Mouse (Mus musculus) limb, embryonic 14.5 days (tissue): ENCODE measurements around the gene H2al1d. TPM values are rescaled to one million over a fixed set of nuclear protein-coding genes. Genes with fewer than 3 reads are reported as not detected.
"Not testable (repeated sequence)": the region's sequence is repeated elsewhere in the genome, so short reads cannot be mapped to it uniquely, and the experiment has no call there.

ENCODE experiments used
- ATAC-seq: fragments of 200-750 bp; cut with Nextera tagmentation; 2 replicates; pipeline ENCODE4 v1.8.0; 2017; ENCODE audit warnings: low read depth, moderate number of reproducible peaks, moderate TSS enrichment; ENCODE audit not compliant: low FRiP score
- DNase-seq: peaks from one replicate; pipeline ENCODE4 v3.0.0-alpha.2; 2015; ENCODE audit warnings: low spot score
- H3K27ac ChIP-seq: fragments of 300-500 bp; sonication (generic); replicated peaks from 2 replicates; pipeline ENCODE4 v1.5.1; 2014; ENCODE audit warnings: low read depth, mild to moderate bottlenecking, low read length, moderate library complexity, mixed read lengths
- H3K27me3 ChIP-seq: fragments of 300-500 bp; sonication (generic); 2 replicates; pipeline ENCODE4 v1.6.1; 2014; ENCODE audit warnings: low read length, mixed read lengths; ENCODE audit not compliant: control insufficient read depth, insufficient read depth
- H3K36me3 ChIP-seq: fragments of 300-500 bp; sonication (generic); 2 replicates; pipeline ENCODE4 v1.6.1; 2014; ENCODE audit warnings: mild to moderate bottlenecking, low read length, moderate library complexity, mixed read lengths; ENCODE audit not compliant: control insufficient read depth, insufficient read depth
- H3K4me1 ChIP-seq: fragments of 300-500 bp; sonication (generic); 2 replicates; pipeline ENCODE4 v1.6.1; 2014; ENCODE audit warnings: antibody characterized with exemption, low read length, mixed read lengths; ENCODE audit not compliant: control insufficient read depth, insufficient read depth
- H3K4me2 ChIP-seq: fragments of 300-500 bp; sonication (generic); replicated peaks from 2 replicates; pipeline ENCODE4 v1.6.1; 2014; ENCODE audit warnings: low read depth, mild to moderate bottlenecking, low read length, moderate library complexity; ENCODE audit not compliant: severe bottlenecking
- H3K4me3 ChIP-seq: fragments of 300-500 bp; sonication (generic); replicated peaks from 2 replicates; pipeline ENCODE4 v1.5.1; 2014; ENCODE audit warnings: low read length
- H3K9ac ChIP-seq: fragments of 300-500 bp; sonication (generic); 2 replicates; pipeline ENCODE4 v1.6.1; 2014; ENCODE audit warnings: mild to moderate bottlenecking, low read depth, low read length, moderate library complexity; ENCODE audit not compliant: severe bottlenecking
- H3K9me3 ChIP-seq: fragments of 300-500 bp; sonication (generic); 2 replicates; pipeline ENCODE4 v1.6.1; 2016; ENCODE audit warnings: low read length; ENCODE audit not compliant: control insufficient read depth
- POLR2A ChIP-seq: fragments of 200-500 bp; IDR thresholded peaks from 2 replicates; pipeline ENCODE4 v1.8.0; 2012; ENCODE audit warnings: inconsistent platforms, mild to moderate bottlenecking, moderate library complexity, borderline replicate concordance; ENCODE audit not compliant: insufficient read depth, insufficient read length; ENCODE audit errors: extremely low read depth
- WGBS: fragments of 180-500 bp; shearing (Covaris S2); extraction: QIAGEN DNeasy Blood & Tissue Kit; methylation state at CpG from one replicate; pipeline ENCODE4 v1.1.7; 2014; 5-methylcytosine and 5-hydroxymethylcytosine counted together
- polyA plus RNA-seq, 2 experiments: library from polyadenylated mRNA; depleted of rRNA in 1 of 2; stranded (reverse) in 1 of 2; unstranded in 1 of 2; fragments of >200 nt; fragmentation: Nextera tagmentation in 1 of 2; extraction: Ambion mirVana in 1 of 2; gene quantifications; 2 replicates each; pipeline versions ENCODE4 v1.2.1 to v1.2.3; 2012 to 2014

The H2al1d gene
- polyA plus RNA-seq, 2 experiments = not detected

GRCm38 (mm10) chrX:11317956-11318355, 9.3 kb downstream of the H2al1d start, which contains the start of gene H2al1g:
Gene H2al1g (plus strand): TSS chrX:11318256.
- WGBS = no CpG with 5 or more reads among the region's 3 CpGs
- not testable (repeated sequence) for H3K4me2 ChIP-seq, ATAC-seq, DNase-seq, H3K27ac ChIP-seq, H3K4me3 ChIP-seq, H3K27me3 ChIP-seq, H3K36me3 ChIP-seq, H3K9me3 ChIP-seq, H3K9ac ChIP-seq, H3K4me1 ChIP-seq

- H3K4me1 ChIP-seq, ATAC-seq, H3K27me3 ChIP-seq, H3K9ac ChIP-seq, H3K9me3 ChIP-seq, H3K4me2 ChIP-seq, H3K4me3 ChIP-seq, DNase-seq, H3K36me3 ChIP-seq, H3K27ac ChIP-seq: not testable (repeated sequence)
- WGBS = no CpG with 5 or more reads among the region's 6 CpGs
Observed at GRCm38 (mm10) chrX:11321192-11321591, 12.6 kb downstream of the H2al1d start, which contains the start of gene H2al1h. Gene H2al1h (plus strand): TSS chrX:11321492.

GRCm38 (mm10) chrX:11324359-11324758, 15.7 kb downstream of the H2al1d start, which contains the start of gene H2al1i:
Gene H2al1i (plus strand): TSS chrX:11324659.
- not testable (repeated sequence) for DNase-seq, ATAC-seq, H3K9me3 ChIP-seq, H3K4me1 ChIP-seq, H3K4me2 ChIP-seq, H3K9ac ChIP-seq, H3K27ac ChIP-seq, H3K36me3 ChIP-seq, H3K27me3 ChIP-seq, H3K4me3 ChIP-seq
- 100% methylated on average over 2 of the region's 5 CpGs for WGBS

- not testable (repeated sequence) for H3K27ac ChIP-seq, ATAC-seq, H3K36me3 ChIP-seq, H3K4me2 ChIP-seq, H3K9ac ChIP-seq, H3K27me3 ChIP-seq, H3K4me1 ChIP-seq, H3K4me3 ChIP-seq, DNase-seq, H3K9me3 ChIP-seq
- 81% methylated on average over 2 of the region's 2 CpGs for WGBS
Observed at GRCm38 (mm10) chrX:11327522-11327921, 18.9 kb downstream of the H2al1d start, which contains the start of gene H2al1j. Gene H2al1j (plus strand): TSS chrX:11327822.

GRCm38 (mm10) chrX:11345762-11346161, 37.1 kb downstream of the H2al1d start:
- Histone ChIP-seq H3K27me3 (no peaks in the 10 kb centered on the region), H3K27ac (0 out of 2 replicates have a peak overlapping the region, but pooled peaks have one; percentile 19), H3K4me1 (peaks cover 8% of the 10 kb centered on the region), H3K9ac (no peak overlapping the region), H3K4me2 (peak overlapping the region; percentile 28), H3K36me3 (no peaks in the 10 kb centered on the region), H3K4me3 (no peak overlapping the region), H3K9me3 (no peaks in the 10 kb centered on the region)
- 38% methylated on average over 9 of the region's 9 CpGs for WGBS
- ATAC-seq (peak; percentile 57), DNase-seq (peak; percentile 71)
- no peak for TF ChIP-seq POLR2A

GRCm38 (mm10) chrX:11346756-11347155, 38.1 kb downstream of the H2al1d start:
- 81% methylated on average over 3 of the region's 3 CpGs for WGBS
- Histone ChIP-seq H3K9ac (no peak overlapping the region), H3K27me3 (no peaks in the 10 kb centered on the region), H3K36me3 (no peaks in the 10 kb centered on the region), H3K9me3 (no peaks in the 10 kb centered on the region), H3K27ac (no peak overlapping the region), H3K4me3 (no peak overlapping the region), H3K4me1 (peaks cover 8% of the 10 kb centered on the region), H3K4me2 (no peak overlapping the region)
- no peak for ATAC-seq
- DNase-seq = no peak
- no peak for TF ChIP-seq POLR2A

Other genes with a start within 250 kb of the H2al1d start
- not detected in 2 replicates for gene H2al1a, start 9.6 kb upstream of the H2al1d start, polyA plus RNA-seq (2012; rRNA removed)
- gene H2al1a, start 9.6 kb upstream of the H2al1d start, polyA plus RNA-seq (2014; fragmentation: Nextera tagmentation; extraction: Ambion mirVana) = not detected in 2 replicates
- not detected in 2 replicates for gene H2al1b, start 6.4 kb upstream of the H2al1d start, polyA plus RNA-seq (2012; rRNA removed)
- gene H2al1b, start 6.4 kb upstream of the H2al1d start, polyA plus RNA-seq (2014; fragmentation: Nextera tagmentation; extraction: Ambion mirVana) = not detected in 2 replicates
- not detected in 2 replicates for gene H2al1c, start 3.2 kb upstream of the H2al1d start, polyA plus RNA-seq (2012; rRNA removed)
- not detected in 2 replicates for gene H2al1c, start 3.2 kb upstream of the H2al1d start, polyA plus RNA-seq (2014; fragmentation: Nextera tagmentation; extraction: Ambion mirVana)
- not detected in 2 replicates for gene H2al1e, start 3.1 kb downstream of the H2al1d start, polyA plus RNA-seq (2012; rRNA removed)
- gene H2al1e, start 3.1 kb downstream of the H2al1d start, polyA plus RNA-seq (2014; fragmentation: Nextera tagmentation; extraction: Ambion mirVana) = not detected in 2 replicates
- not detected in 2 replicates for gene H2al1f, start 6.3 kb downstream of the H2al1d start, polyA plus RNA-seq (2012; rRNA removed)
- gene H2al1f, start 6.3 kb downstream of the H2al1d start, polyA plus RNA-seq (2014; fragmentation: Nextera tagmentation; extraction: Ambion mirVana) = not detected in 2 replicates
- gene H2al1g, start 9.4 kb downstream of the H2al1d start, polyA plus RNA-seq (2012; rRNA removed) = not detected in 2 replicates
- gene H2al1g, start 9.4 kb downstream of the H2al1d start, polyA plus RNA-seq (2014; fragmentation: Nextera tagmentation; extraction: Ambion mirVana) = not detected in 2 replicates
- gene H2al1h, start 12.7 kb downstream of the H2al1d start, polyA plus RNA-seq (2012; rRNA removed) = not detected in 2 replicates
- not detected in 2 replicates for gene H2al1h, start 12.7 kb downstream of the H2al1d start, polyA plus RNA-seq (2014; fragmentation: Nextera tagmentation; extraction: Ambion mirVana)
- gene H2al1i, start 15.8 kb downstream of the H2al1d start, polyA plus RNA-seq (2012; rRNA removed) = not detected in 2 replicates
- gene H2al1i, start 15.8 kb downstream of the H2al1d start, polyA plus RNA-seq (2014; fragmentation: Nextera tagmentation; extraction: Ambion mirVana) = not detected in 2 replicates
- not detected in 2 replicates for gene H2al1j, start 19.0 kb downstream of the H2al1d start, polyA plus RNA-seq (2012; rRNA removed)
- not detected in 2 replicates for gene H2al1j, start 19.0 kb downstream of the H2al1d start, polyA plus RNA-seq (2014; fragmentation: Nextera tagmentation; extraction: Ambion mirVana)